Mouse (Mus musculus): Measurements from ENCODE around the gene Gphn.

Gene Gphn

DNA sequence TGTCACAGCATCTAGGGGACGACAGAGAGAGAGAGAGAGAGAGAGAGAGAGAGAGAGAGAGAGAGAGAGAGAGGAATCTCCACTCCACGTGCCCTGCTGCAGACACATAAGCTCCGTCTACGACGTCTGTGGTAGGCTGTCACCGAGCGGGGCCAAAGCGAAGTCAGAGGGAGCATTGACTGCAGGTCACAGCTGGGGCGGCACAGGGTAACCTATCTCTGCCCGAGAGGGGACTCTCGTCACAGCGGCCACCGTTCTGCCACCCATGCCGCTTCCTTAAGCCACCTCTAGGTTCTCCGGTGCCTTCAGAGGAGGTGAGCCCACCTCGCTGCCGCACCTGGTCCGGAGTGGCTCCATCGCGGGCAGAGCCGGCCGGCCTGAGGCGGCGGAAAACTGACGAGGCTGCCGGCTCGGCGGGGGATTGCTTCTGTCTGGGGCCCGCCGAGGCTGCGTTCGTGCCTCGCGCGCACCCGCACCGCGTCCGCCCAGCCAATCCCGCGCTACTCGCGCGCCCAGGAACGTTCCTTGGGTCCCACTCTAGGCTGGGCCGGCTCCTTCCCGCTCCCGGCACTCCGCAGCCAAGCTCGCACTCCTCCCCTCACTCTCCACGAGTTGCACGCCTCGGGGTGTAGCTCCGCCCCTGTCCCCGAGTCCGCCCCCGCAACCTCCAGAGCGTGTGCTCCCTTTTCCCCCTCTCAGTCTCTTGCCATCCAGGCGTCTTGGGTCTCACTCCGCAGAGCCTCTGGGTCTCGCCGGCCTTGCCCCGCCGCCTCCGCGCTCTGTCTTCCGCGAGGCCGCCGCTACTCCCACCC is at the start of gene Gphn:
Gene Gphn (plus strand): TSS at position 673 of the 812 bp plus-strand sequence.
- in situ Hi-C loops (cut with MboI): no loop called here

DNA sequence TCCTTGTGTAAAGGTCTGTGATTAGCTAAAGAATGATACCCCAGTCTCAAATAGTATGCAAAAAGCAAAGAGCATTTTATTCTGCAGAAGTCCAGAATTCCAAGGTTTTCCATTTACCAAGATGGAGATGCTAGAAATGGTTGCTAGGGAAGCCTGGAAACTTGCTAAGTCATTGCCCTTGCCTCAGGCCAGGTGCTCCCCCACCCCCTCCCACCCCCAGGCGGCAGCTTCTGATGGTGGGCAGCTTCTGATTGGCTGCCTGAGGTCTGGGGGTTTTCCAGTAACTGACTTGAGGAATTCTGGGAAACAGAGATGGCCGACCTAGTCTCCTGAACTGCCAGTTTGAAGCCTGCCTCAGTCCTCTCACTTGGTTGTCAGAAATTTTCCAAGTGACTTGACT is 44.7 kb upstream of the Gphn start:
- in situ Hi-C loops (cut with MboI): no loop called here

GRCm38 (mm10) chr12:78193942-78194341 is 32.2 kb upstream of the Gphn start, which contains the start of gene Gm6657:
Gene Gm6657, plus strand, starts transcription at chr12:78194242.
- in situ Hi-C loops (cut with MboI): no loop called here

DNA sequence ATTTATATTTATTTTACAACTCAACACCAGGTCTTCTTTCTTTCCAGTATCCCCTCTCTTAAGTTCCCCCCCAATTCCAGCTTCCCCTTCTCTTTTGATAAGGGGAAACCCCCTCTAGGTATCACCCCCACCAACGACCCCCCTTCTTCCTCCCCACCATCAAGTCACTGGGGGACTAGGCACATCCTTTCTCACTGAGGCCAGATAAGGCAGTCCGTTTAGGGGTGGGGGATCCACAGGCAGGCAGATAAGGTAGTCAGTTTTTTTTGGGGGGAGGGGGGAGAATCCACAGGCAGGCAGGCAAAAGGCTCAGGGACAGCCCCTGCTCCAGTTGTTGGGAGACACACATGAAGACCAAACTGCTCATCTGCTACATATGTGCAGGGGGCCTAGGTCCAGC is 30.8 kb upstream of the Gphn start:
- in situ Hi-C loops (cut with MboI): no loop called here

DNA sequence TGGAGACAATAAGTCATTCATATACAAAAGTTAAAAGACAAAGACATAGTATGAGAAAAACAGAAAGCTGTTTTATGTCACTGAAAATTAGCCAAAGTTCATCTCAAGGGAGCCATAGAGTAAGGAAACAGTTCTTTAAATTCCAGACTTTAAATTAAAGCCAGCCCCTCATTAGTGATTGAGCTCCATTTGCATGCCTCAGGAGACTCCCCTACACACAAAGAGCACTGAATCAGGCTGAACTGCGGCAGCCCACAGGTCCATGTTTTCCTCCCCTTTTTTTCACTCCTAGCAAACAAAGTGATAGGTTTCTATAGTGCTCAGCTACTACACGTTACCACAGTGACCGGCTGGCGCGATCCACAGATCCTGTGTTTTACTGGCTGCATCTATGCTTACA is 22.5 kb upstream of the Gphn start:
- in situ Hi-C loops (cut with MboI): no loop called here

- in situ Hi-C loops (cut with MboI): no loop called here
These were observed 20.1 kb upstream of the Gphn start for GRCm38 (mm10) chr12:78205915-78206570.

DNA sequence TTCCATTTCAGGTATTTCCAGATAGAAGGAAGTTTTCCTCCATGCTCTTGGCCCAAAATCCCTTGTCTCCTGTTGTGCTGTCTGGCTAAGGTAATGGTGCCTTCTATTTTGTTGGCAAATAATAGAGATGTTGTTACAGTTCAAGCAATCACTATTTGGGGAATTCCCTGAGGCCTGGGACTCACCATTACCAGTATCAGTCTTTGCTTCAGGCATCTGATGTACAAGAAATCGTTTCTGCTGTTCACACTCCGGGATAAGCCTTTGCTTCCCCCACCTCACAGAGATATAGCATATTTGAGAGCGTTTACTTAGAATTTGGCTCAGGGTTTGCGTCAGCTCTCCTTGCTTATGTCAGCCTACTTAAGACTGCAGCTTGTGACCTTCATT is 19.6 kb upstream of the Gphn start:
- in situ Hi-C loops (cut with MboI): no loop called here

DNA sequence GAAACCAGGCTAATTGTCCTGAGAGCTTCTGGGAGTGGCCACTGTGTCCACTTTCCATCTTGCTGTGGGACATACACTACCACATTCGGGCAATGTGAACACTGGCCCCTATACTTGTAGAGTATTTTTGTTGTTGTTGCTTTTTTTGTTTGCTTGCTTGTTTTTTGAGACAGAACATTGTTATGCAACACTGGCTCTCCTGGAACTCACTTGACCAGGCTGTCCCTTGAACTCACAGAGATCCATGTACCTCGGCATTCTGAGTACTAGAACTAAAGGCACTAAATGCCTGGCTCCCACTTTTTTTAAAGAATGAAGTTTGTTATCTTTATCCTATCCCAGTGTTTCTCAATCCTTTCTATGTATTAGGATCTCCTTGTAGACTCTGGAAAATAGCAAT is 16.3 kb upstream of the Gphn start:
- in situ Hi-C loops (cut with MboI): no loop called here

GRCm38 (mm10) chr12:78215490-78215889 is 10.7 kb upstream of the Gphn start:
- in situ Hi-C loops (cut with MboI): no loop called here

DNA sequence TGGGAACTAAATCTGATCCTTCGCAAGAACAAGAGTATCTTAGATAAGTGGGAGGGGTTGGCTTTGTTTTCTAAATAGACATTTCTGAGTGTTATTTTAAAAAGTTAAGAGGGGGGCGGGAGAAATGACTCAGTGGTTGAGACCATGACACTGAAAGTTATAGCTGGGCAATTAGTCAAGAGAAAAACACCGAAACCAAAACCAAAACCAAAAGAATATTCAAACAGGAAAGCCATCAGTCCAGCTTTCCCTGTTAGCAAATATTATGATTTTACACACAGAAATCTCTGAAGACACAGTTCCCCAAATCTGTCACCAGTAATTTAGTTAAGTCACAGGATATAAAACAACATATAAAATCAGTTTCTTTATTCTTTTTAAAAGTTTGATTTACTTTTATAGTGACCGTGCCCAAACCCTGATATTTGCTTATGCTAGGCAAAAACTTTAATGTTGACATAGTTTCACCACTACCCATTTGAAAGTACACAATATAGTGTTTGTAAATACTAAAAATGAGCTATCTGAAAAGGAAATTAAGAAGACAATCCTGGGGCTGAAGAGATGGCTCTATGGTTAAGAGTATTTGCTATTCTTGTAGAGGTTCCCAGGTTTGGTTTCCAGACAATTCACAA is 6.9 kb upstream of the Gphn start:
- in situ Hi-C loops (cut with MboI): no loop called here

DNA sequence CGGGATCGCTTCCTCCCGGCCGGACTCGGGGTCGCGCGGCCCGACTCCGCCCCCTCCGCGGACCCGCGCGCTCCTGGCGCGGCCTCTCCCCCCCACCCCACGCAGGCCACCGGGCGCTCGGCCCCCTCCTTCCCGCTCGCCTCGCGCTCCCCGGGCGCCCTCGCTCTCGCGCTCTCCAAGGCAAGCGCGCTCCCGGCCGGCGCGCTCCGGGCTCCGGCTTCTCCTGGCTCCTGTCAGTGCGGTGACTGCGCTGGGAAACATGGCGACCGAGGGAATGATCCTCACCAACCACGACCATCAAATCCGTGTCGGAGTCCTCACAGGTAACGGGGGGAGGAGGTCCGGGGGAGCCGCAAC is 318 bp downstream of the Gphn start:
- in situ Hi-C loops (cut with MboI): no loop called here

- in situ Hi-C loops (cut with MboI): no loop called here
These were observed 1.1 kb downstream of the Gphn start for GRCm38 (mm10) chr12:78227021-78227932.

DNA sequence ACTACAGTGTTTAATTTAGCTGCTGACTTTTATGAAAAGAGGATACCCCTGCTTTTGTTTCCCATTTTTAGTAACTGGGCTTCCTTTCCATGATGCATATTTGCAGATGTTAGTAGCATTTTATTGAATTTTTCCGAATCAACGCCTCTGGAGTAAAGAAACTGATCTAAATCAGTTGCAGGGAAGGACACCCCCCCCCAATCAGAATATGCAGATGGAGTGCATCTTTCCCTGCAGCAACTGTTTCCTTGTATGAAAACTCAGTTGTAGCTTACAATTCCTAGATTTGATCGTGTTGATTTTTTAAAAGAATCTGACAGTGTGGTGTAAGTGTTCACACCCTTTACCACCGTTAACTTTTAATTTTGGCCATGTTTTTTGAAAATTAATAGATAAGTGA is 2.0 kb downstream of the Gphn start:
- in situ Hi-C loops (cut with MboI): no loop called here

- in situ Hi-C loops (cut with MboI): no loop called here
These were observed 6.4 kb downstream of the Gphn start for GRCm38 (mm10) chr12:78232560-78232959.

DNA sequence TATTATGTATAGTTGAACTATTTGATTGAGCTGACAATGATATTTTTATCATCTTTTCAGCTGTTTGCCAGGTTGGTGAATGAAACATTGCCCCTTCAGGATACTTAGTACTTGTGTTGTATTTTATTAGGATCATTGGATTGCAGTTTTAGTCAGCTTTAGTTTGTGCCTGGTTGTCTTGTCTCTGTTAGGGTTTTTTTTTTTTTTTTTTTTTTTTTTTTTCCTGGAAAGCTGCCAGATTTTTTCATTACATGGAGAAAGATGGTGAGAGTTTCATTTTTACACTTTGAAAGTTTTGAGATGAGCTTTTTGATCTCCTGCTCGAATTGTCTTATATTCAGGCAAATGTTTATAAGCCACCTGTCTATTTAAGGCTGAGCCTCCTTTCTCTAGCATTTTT is 22.2 kb downstream of the Gphn start:
- in situ Hi-C loops (cut with MboI): no loop called here

GRCm38 (mm10) chr12:78249151-78249550 is 23.0 kb downstream of the Gphn start:
- in situ Hi-C loops (cut with MboI): no loop called here

DNA sequence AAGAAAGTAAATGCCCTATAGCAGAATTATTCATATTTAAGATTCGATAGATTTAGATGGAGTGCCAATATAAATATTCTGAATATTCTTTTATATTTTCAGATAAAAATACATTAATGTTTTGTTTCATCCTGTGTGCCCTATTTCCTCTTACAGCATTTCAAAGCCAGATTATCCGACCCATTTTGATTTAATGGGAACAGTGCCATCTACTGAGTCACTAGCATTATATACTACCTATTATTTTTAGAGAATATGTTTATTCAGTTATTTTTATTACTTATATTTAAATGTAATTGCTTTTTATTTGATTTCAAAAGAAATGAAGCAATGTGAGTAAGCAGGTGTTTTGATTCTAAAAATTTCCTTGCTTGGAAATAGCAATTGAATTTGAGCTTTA is 51.2 kb downstream of the Gphn start:
- in situ Hi-C loops (cut with MboI): no loop called here

- in situ Hi-C loops (cut with MboI): no loop called here
These were observed 64.2 kb downstream of the Gphn start for GRCm38 (mm10) chr12:78290384-78290783.

- in situ Hi-C loops (cut with MboI): no loop called here
These were observed 72.7 kb downstream of the Gphn start for GRCm38 (mm10) chr12:78298824-78299398.

DNA sequence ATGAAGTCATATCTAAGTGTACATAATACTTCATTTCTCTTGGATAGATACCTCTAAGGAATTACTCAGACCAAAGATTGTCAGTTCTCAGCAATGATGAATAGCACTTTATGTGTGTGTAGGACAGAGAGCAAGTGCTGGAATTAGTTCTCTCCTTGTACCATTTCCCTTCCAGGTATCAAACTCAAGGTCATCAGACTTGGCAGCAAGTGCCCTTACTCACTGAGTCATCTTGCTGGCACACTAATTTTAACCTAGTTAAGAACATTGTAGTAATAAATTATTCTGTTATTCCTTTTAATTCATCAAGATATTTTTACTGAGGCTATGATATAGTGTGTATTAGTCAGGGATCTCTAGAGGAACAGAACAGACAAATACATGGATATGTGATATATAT is 88.9 kb downstream of the Gphn start:
- in situ Hi-C loops (cut with MboI): no loop called here

GRCm38 (mm10) chr12:78327946-78328345 is 101.8 kb downstream of the Gphn start:
- in situ Hi-C loops (cut with MboI): no loop called here

- in situ Hi-C loops (cut with MboI): no loop called here
These were observed 105.9 kb downstream of the Gphn start for GRCm38 (mm10) chr12:78332107-78332506.

Measured in mature B cell (primary cell).